8 mouse cellular contexts compared by ENCODE assay signal in the genomic region with DNA sequence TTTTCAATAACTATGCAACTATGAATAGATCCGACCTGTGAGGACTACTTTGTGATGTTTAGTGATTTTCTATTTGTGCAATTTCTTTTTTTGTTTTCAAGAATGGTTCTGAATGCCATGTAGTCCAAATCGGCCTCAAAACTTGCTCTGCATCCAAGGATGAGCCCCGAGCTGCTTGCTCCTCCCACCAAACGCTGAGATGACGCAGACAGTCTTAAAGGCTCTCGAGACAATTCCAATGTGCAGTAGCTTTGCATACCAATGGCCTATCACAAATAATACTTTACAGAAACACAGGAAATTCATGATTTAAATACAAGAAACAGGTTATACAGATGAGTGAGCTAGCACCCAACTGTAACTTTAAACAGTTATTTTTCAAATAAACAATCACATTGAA. TPM values are rescaled to one million over a fixed set of nuclear protein-coding genes. Genes with fewer than 3 reads are reported as not detected.
A peak's percentile ranks its signal among the peaks of the same experiment; 100 is the strongest.
DNase-seq lines count a peak whose midpoint lies in the region; ATAC-seq and TF ChIP-seq lines count a peak whose summit lies in the region.

No protein-coding gene starts in this region.

- no peaks in the 10 kb centered on the region for H3K27me3 ChIP-seq in ES-Bruce4 (ENCODE audit: control insufficient read depth, insufficient read depth, low read length, poor library complexity, severe bottlenecking)
- H3K27me3 ChIP-seq in forebrain, embryonic 12.5 days: no peaks in the 10 kb centered on the region
- no peaks in the 10 kb centered on the region for H3K27me3 ChIP-seq in liver, embryonic 13.5 days

- no peak overlapping the region for H3K27ac ChIP-seq in ES-Bruce4 (ENCODE audit: insufficient read depth, low read length)
- H3K27ac ChIP-seq in forebrain, embryonic 12.5 days: no peak overlapping the region
- peak overlapping the region; percentile 98; the same call in 1 of the 2 replicates for H3K27ac ChIP-seq in liver, embryonic 13.5 days

- no peak for TF ChIP-seq POLR2A in ES-Bruce4 (IDR thresholded peaks at IDR 0.05; ENCODE audit: insufficient read depth, low read length)

- WGBS in forebrain, embryonic 12.5 days: 72% methylated on average over 6 of the region's 6 CpGs
- WGBS in liver, embryonic 13.5 days (ENCODE audit: insufficient replicate concordance): 39% methylated on average over 6 of the region's 6 CpGs

- DNase-seq in gastrocnemius, postnatal 14 days: peak; percentile 6
- no peak for DNase-seq in gastrocnemius, postnatal 25 days
- peak; percentile 29 for DNase-seq in liver, embryonic 13.5 days
- DNase-seq in adipocyte (ENCODE audit: low spot score): no peak
- DNase-seq in right cerebral cortex, postnatal 25 days: no peak
- DNase-seq in cerebellum, adult 18-20 months: no peak

- intact Hi-C loops in gastrocnemius, postnatal 14 days (cut with DNase I; ENCODE audit: low total_unique reads): no loop called here

- H3K4me1 ChIP-seq in ES-Bruce4 (ENCODE audit: control insufficient read depth, insufficient read depth, low read length): no peaks in the 10 kb centered on the region
- peaks cover 35% of the 10 kb centered on the region for H3K4me1 ChIP-seq in forebrain, embryonic 12.5 days
- peaks cover 32% of the 10 kb centered on the region for H3K4me1 ChIP-seq in liver, embryonic 13.5 days (replicated peaks)

- H3K4me3 ChIP-seq in ES-Bruce4 (ENCODE audit: low read depth, low read length): no peak overlapping the region
- peak overlapping the region; percentile 94 for H3K4me3 ChIP-seq in forebrain, embryonic 12.5 days (replicated peaks)
- H3K4me3 ChIP-seq in liver, embryonic 13.5 days (replicated peaks): peak overlapping the region; percentile 96

- peak overlapping the region; percentile 94 for H3K9ac ChIP-seq in ES-Bruce4 (ENCODE audit: low read depth, poor library complexity, severe bottlenecking)
- peak overlapping the region; percentile 86 for H3K9ac ChIP-seq in forebrain, embryonic 12.5 days
- peak overlapping the region; percentile 88 for H3K9ac ChIP-seq in liver, embryonic 13.5 days

- TF ChIP-seq EP300 in ES-Bruce4 (IDR thresholded peaks at IDR 0.05; ENCODE audit: insufficient read depth, low read depth, low read length): no peak

- H3K4me2 ChIP-seq in forebrain, embryonic 12.5 days: peak overlapping the region; percentile 89
- peak overlapping the region; percentile 90 for H3K4me2 ChIP-seq in liver, embryonic 13.5 days

- no peak for TF ChIP-seq CTCF in ES-Bruce4 (IDR thresholded peaks at IDR 0.05; ENCODE audit: low read depth, low read length)

- H3K36me3 ChIP-seq in ES-Bruce4 (ENCODE audit: control insufficient read depth, insufficient read depth, low read length, poor library complexity, severe bottlenecking): peaks cover 31% of the 10 kb centered on the region
- H3K36me3 ChIP-seq in forebrain, embryonic 12.5 days (replicated peaks): peaks cover 48% of the 10 kb centered on the region
- H3K36me3 ChIP-seq in liver, embryonic 13.5 days: peaks cover 51% of the 10 kb centered on the region

- H3K9me3 ChIP-seq in ES-Bruce4 (replicated peaks; ENCODE audit: control insufficient read depth, insufficient read depth, low read length, poor library complexity, severe bottlenecking): no peaks in the 10 kb centered on the region
- H3K9me3 ChIP-seq in forebrain, embryonic 12.5 days: no peaks in the 10 kb centered on the region
- H3K9me3 ChIP-seq in liver, embryonic 13.5 days (replicated peaks): no peaks in the 10 kb centered on the region

- no peak for ATAC-seq in forebrain, embryonic 12.5 days (ENCODE audit: low FRiP score)
- no peak for ATAC-seq in liver, embryonic 13.5 days (ENCODE audit: low read depth)

RNA-seq across cellular contexts. Expression of a gene that starts 1.3 kb away (rescaled TPM):
- 10 to 100 TPM; 11.2 to 13.5 TPM for total RNA-seq in gastrocnemius, postnatal 14 days (2021)
- 10 to 100 TPM; 10.6 to 10.9 TPM for total RNA-seq in gastrocnemius, postnatal 25 days (2021)
- 28.1 and 30.1 TPM in 2 replicates for polyA plus RNA-seq in ES-Bruce4 (2011; ENCODE audit: insufficient read depth, insufficient read length, low read depth, missing spikeins)
- 11.2 and 12.3 TPM in 2 replicates for polyA plus RNA-seq in forebrain, embryonic 12.5 days (2016; fragmentation: Nextera tagmentation; extraction: Ambion mirVana)
- 19.0 and 23.9 TPM in 2 replicates for polyA plus RNA-seq in liver, embryonic 13.5 days (2015; fragmentation: Nextera tagmentation; extraction: Ambion mirVana)

RNA-seq across cellular contexts. Expression of a gene that starts 1.4 kb away (rescaled TPM):
- total RNA-seq in gastrocnemius, postnatal 14 days (2021): 10 to 100 TPM; 11.5 to 12.6 TPM
- total RNA-seq in gastrocnemius, postnatal 25 days (2021): 1 to 10 TPM; 9.0 to 9.4 TPM
- 77.8 and 79.1 TPM in 2 replicates for polyA plus RNA-seq in ES-Bruce4 (2011; ENCODE audit: insufficient read depth, insufficient read length, low read depth, missing spikeins)
- 66.6 and 72.2 TPM in 2 replicates for polyA plus RNA-seq in forebrain, embryonic 12.5 days (2016; fragmentation: Nextera tagmentation; extraction: Ambion mirVana)
- polyA plus RNA-seq in liver, embryonic 13.5 days (2015; fragmentation: Nextera tagmentation; extraction: Ambion mirVana): 19.0 and 23.5 TPM in 2 replicates

RNA-seq across cellular contexts. Expression of a gene that starts 40.3 kb away (rescaled TPM):
- total RNA-seq in gastrocnemius, postnatal 14 days (2021): 10 to 100 TPM; 45.4 to 56.3 TPM
- total RNA-seq in gastrocnemius, postnatal 25 days (2021): 10 to 100 TPM; 46.5 to 50.8 TPM
- polyA plus RNA-seq in ES-Bruce4 (2011; ENCODE audit: insufficient read depth, insufficient read length, low read depth, missing spikeins): 23.5 and 25.8 TPM in 2 replicates
- 37.0 and 43.6 TPM in 2 replicates for polyA plus RNA-seq in forebrain, embryonic 12.5 days (2016; fragmentation: Nextera tagmentation; extraction: Ambion mirVana)
- polyA plus RNA-seq in liver, embryonic 13.5 days (2015; fragmentation: Nextera tagmentation; extraction: Ambion mirVana): 25.7 and 27.0 TPM in 2 replicates

RNA-seq across cellular contexts. Expression of a gene that starts 46.7 kb away (rescaled TPM):
- total RNA-seq in gastrocnemius, postnatal 14 days (2021): 10 to 100 TPM; 14.5 to 15.1 TPM
- 10 to 100 TPM; 16.4 to 16.5 TPM for total RNA-seq in gastrocnemius, postnatal 25 days (2021)
- polyA plus RNA-seq in ES-Bruce4 (2011; ENCODE audit: insufficient read depth, insufficient read length, low read depth, missing spikeins): 106 and 133 TPM in 2 replicates
- 96.2 and 102 TPM in 2 replicates for polyA plus RNA-seq in forebrain, embryonic 12.5 days (2016; fragmentation: Nextera tagmentation; extraction: Ambion mirVana)
- 49.0 and 49.9 TPM in 2 replicates for polyA plus RNA-seq in liver, embryonic 13.5 days (2015; fragmentation: Nextera tagmentation; extraction: Ambion mirVana)

RNA-seq across cellular contexts. Expression of a gene that starts 46.7 kb away (rescaled TPM):
- 10 to 100 TPM; 59.0 to 62.2 TPM for total RNA-seq in gastrocnemius, postnatal 14 days (2021)
- total RNA-seq in gastrocnemius, postnatal 25 days (2021): 10 to 100 TPM; 49.4 to 54.7 TPM
- polyA plus RNA-seq in ES-Bruce4 (2011; ENCODE audit: insufficient read depth, insufficient read length, low read depth, missing spikeins): 57.0 and 64.0 TPM in 2 replicates
- 58.9 and 61.6 TPM in 2 replicates for polyA plus RNA-seq in forebrain, embryonic 12.5 days (2016; fragmentation: Nextera tagmentation; extraction: Ambion mirVana)
- 39.8 and 41.8 TPM in 2 replicates for polyA plus RNA-seq in liver, embryonic 13.5 days (2015; fragmentation: Nextera tagmentation; extraction: Ambion mirVana)

Comparison
In these comparisons a context has a peak if more than half of its experiments do, and no peak if none do; other contexts are left out.
1. DNase-seq: peak in gastrocnemius, postnatal 14 days (single experiment) and liver, embryonic 13.5 days (single experiment); none in gastrocnemius, postnatal 25 days (single experiment), adipocyte (single experiment), right cerebral cortex, postnatal 25 days (single experiment) and cerebellum, adult 18-20 months (0 of 2).
2. Peak in every context shown above with its lines, with median percentiles within 50 percentile points of each other: H3K9ac ChIP-seq.